Mouse (Mus musculus): Measurements from ENCODE around the gene Ptger4.

Ptger4 gene

DNA sequence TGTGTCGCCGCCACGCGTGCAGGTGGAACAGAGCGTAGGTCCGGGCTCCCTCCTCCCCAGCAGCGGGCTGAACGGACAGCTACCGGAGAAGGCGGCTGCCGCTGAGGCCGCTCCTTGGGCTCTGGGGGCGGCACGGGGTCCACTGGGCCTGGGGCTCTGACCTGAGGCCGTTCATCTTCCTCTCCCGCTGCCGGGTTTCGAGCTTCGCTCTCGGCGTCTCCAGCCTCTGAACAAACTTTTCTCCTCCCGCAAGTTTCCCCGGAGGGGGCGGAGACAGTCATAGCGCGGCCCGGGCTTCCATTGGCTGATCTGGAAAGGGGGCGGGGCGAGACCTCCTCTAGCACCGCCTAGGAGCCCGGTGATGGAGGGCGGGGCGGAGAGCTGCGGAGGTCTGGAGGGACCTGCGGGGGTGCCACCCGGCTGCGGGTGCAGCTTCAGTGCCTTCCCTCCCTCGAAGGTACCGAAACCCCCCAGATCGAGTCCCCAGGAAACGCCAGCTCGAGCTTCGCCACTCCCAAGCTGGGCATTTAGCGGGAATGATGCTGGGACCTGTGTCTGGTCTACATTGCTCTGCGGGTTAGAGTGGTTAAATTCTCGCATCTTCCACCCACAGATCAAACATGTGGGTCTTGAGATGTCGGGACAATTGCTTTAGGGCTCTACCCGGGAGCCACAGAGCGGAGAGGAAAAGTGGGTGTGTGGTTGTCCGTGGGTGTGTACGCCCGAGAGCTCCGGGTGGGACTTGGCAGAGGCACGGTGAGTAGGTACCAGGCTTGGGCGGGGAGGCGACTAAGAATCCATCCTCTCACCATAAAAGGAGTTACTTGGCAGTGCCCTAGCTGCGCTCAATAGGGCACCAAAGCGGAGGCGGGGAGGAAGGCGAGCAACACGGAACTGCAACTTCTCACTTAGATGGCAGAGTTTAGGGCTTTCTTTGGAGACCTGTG is at the start of gene Ptger4:
Gene Ptger4 (minus strand): TSS at position 229 of the 947 bp plus-strand sequence.
- peak; percentile 74 to 88 for DNase-seq (ENCODE audit: low spot score in 2 of 2)

GRCm38 (mm10) chr15:5288412-5288811 is 44.4 kb upstream of the Ptger4 start:
- no peak for DNase-seq (ENCODE audit: low spot score in 2 of 2)

- DNase-seq (ENCODE audit: low spot score in 2 of 2): no peak
Measured at GRCm38 (mm10) chr15:5287072-5287471, 43.1 kb upstream of the Ptger4 start.

- DNase-seq (ENCODE audit: low spot score in 2 of 2): no peak
Measured at GRCm38 (mm10) chr15:5281316-5281715, 37.3 kb upstream of the Ptger4 start.

DNA sequence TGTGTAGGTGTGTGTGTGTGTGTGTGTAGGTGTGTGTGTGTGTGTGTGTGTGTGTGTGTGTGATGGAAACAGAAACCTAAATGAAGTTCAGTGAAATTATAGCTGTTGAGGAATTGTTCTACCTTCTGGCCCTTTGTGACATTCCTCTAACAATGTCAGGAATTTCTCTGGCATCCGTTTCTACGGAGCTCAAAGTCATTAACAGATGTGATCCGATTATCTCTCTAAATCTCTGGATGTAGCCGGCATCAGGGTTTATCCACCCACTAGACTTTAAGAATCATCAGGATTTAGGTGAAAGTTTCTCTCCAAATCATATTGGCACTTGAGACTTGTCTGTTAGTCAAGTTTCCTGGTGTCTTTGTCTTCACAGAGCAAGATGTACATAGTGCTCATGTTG is 35.8 kb upstream of the Ptger4 start:
- DNase-seq (ENCODE audit: low spot score in 2 of 2): no peak

DNA sequence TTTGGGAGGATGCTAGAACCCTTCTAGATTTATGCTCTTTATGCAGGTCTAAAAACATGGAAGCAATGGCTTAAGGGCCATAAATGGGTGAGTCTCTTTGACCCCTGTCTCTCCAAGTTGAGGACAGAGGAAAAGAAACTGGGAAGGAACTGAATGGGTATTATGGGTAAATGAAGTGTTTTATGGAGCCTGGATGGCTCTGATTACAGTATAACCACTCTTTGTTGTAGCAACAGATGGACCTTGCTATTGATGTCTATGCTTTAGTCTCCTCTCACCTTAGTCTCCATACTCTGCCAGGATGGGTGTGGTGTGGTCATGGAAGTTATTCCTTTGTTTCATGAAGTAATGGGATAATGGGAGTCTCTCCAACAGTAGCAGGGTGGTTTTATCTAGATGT is 34.5 kb upstream of the Ptger4 start:
- DNase-seq (ENCODE audit: low spot score in 2 of 2): no peak

DNA sequence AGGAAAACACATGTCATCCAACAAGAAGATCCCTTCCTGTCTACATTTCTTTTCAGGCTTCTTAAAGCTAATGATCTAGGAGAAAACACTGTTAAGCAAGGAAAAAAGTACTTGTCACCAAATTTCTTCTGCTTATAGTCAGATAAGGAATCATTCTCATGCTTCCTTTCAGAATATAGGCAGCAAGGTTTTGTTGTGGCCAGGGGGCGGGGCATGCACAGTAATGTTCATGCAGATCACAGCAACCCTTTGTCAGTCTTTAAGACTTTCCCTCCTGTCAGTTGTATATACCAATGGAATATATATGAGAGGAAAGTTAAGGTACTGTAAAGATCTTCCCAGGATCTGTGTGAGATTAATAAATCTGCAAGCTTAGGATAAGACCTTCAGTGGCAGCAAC is 30.0 kb upstream of the Ptger4 start:
- DNase-seq (ENCODE audit: low spot score in 2 of 2): no peak

- DNase-seq (ENCODE audit: low spot score in 2 of 2): no peak
Measured at GRCm38 (mm10) chr15:5266095-5266494, 22.1 kb upstream of the Ptger4 start.

- no peak for DNase-seq (ENCODE audit: low spot score in 2 of 2)
Measured at GRCm38 (mm10) chr15:5262874-5263504, 19.0 kb upstream of the Ptger4 start.

- DNase-seq (ENCODE audit: low spot score in 2 of 2): no peak
Measured at GRCm38 (mm10) chr15:5262095-5262667, 18.2 kb upstream of the Ptger4 start.

GRCm38 (mm10) chr15:5261004-5261403 is 17.0 kb upstream of the Ptger4 start:
- no peak for DNase-seq (ENCODE audit: low spot score in 2 of 2)

- DNase-seq (ENCODE audit: low spot score in 2 of 2): no peak
Measured at GRCm38 (mm10) chr15:5260183-5260582, 16.2 kb upstream of the Ptger4 start.

- no peak for DNase-seq (ENCODE audit: low spot score in 2 of 2)
Measured at GRCm38 (mm10) chr15:5250182-5250581, 6.2 kb upstream of the Ptger4 start.

DNA sequence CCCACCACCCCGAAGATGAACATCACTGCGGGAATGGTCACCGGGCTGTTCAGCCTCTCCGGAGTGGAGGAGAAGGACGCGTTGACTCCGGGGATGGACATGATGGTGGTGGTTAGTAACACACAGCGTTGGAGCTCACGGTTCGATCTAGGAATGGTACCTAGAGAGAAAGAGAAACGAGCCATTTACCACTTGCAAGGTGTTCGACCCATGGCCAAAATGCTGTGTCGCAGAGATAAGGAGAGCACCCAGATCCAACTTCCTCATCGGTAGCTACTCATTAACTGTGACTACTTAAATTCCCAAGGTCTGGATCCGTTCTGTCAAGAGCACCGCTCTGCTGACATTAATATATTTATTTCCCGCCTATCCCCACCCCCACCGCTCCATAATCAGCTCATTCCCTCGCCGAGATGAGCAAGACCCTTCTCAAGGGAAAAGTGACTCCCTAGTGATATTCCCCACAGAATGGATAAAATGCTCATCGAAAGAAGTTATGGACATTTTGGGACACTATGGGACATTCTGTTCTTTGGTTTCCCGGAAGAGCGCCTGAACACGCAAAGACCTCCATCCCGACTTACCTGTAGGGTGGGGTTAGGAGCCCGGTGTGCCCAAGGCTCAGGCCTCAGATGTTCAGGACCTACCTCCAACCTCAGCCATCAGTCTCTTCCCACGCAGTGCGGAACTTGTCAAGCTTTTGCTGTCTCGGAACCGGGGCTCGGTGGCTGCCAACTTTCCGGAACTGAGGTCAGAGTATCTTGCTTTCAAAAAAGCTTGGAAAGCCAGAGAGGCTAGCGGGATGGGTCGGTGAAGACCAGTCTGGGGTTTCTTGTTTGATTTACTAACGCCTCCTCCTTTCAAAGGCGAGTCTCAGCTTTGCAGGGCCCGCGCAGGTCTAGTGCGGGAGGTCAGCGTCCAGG is 690 bp downstream of the Ptger4 start:
- DNase-seq (ENCODE audit: low spot score in 2 of 2): no peak

DNA sequence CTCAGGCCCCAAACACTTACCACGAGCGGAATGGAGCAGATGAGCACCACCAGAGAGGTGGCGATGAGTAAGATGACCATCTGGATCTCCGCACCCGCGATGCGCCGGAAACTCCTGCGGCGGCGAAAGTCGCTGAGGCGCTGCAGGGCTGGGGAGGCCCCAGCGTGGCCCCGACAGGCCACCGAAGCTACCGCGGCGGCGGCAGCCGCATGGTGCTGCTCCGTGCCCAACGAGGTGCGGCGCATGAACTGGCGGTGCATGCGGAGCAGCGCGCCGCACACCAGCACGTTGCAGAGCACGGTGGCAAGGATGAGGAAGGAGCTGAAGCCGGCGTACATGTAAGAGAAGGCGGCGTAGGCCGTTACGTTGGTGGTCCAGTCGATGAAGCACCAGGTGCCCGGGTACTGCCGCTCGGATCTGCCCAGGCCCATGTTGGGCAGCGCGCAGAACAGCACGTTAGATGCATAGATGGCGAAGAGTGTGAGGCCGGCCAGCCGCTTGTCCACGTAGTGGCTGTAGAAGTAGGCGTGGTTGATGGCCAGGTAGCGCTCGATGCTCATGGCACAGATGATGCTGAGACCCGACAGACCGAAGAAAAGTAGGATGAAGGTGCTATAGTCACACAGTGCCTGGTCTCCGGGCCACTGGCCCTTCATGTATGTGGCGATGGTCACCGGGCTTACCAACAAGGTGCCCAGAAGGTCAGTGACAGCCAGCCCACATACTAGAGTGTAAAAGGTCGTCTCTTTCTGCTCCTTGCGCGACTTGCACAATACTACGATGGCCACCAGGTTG is 1.5 kb downstream of the Ptger4 start:
- peak in 1 of 2 experiments; percentile 24 for DNase-seq (ENCODE audit: low spot score in 2 of 2)

DNA sequence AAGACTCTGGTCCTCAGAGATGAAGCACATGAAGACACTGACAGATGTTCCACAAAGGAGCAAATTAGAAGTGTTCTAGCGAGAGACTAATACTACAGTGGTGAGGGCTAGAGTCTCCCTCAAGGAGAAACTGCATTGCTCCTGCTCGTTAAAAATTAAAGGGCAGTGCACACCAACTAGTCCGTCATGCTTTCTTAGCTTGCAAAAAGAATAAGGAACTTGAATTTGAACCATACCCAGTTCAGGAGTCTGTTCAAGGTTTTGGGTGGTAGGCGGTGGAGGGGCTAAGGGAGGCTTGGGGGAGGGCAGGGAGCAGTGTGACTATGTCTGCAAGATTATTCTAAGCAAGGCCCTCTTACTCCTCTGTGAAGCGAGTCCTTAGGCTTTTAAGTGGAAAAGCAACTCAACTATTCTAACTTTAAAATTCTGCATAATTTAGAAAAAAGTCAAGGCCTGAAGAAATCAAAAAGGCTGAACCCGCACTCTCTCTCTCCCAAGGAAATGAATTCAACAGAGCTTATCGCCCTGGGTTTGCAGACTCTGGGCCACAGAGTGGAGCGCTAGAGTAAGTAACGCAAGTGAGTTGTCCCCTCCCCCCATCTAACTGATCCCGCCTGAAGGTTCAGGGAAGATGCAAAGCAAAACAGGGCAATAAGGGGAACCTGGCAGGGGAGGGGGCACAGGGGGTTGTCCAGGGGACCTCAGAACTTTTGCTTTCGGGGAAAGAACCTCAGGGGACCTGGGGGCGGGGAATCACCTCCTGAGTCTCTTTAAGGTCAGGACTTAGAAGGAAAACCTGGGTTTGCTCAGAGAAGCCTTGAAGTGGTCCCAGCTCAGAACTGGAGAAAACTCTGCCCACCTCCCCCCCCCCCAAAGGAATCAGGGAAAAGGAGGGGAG is 2.4 kb downstream of the Ptger4 start:
- peak in 1 of 2 experiments; percentile 35 for DNase-seq (ENCODE audit: low spot score in 2 of 2)

DNA sequence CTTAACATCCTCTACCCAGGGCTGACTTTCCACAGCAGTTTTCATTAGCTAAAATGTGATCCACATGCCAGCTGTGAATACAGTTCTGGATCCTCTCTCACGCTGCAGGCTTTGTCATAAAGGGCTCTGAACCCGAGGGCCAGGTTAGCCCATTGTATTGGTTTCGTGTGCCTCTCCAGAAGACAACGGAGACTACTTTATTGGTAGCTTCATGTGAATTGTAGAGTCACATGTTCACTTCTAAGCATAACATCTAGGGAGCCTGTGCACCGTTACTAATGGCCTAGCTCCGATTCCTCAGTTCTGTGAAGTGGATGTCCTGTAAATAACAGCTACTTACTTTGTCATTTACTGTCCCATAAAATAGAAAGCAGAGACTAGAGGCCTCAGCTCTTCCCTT is 3.6 kb downstream of the Ptger4 start:
- no peak for DNase-seq (ENCODE audit: low spot score in 2 of 2)

DNA sequence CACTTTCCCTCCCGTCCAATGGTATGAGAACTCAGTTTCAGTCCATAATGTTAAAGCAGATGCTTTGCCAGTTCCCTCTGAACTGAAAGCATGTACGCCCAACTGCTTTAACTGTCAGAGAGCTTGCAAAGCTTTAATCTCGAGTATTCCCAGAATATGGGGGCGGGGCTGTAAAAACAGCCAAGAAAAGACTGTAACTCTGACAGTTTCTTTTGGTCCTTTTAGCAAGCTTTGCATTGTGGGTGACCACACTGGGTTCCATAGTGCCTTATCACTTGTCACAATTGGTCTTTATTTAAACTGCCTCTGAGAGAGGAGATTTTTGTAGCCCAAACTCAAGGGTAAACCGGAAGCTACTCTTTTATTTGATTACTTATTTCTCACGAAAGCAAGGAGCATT is 4.1 kb downstream of the Ptger4 start:
- no peak for DNase-seq (ENCODE audit: low spot score in 2 of 2)

DNA sequence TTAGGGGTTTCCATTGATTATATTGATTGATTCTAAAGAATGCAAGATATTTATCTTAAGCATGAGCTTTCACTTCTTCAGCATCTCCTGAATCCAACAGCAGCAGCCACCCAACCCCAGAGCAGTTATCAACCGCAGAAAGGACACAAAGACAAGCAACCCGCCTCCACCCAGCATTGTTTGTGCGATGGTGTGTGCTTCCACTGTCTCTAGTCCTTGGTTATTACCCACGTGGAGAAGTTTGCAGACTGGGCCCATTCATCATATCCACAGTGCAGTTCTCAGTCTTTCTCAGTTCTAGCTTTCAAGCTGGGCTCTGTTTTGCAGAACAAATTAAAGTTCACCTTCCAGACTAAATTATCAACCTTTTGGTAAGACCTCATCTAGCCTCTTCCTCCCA is 4.6 kb downstream of the Ptger4 start:
- DNase-seq (ENCODE audit: low spot score in 2 of 2): no peak

- DNase-seq (ENCODE audit: low spot score in 2 of 2): no peak
Measured at GRCm38 (mm10) chr15:5238553-5238952, 5.4 kb downstream of the Ptger4 start.

Data from frontal cortex, postnatal 10 days (tissue).